25 mouse cellular contexts compared by ENCODE assay signal in the genomic region with DNA sequence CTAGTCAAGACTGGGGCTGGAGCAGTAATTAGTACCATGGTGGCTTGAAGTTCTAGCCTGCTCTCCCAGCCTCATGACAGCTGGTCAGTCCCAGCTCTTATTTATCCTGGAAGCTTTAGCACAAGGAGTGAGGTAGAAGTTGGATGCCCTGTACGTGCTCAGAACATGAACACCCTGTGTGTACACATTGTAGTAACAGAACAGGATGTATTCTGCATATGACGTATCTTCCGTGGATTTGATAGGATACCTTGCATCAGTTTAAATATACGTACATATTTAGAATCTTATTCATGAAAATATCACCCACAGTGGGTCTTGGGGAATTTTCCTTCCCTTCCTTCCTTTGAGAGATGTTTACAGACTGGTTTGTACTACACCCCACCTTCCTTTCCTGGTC.
"Had no signal": no experiment of that assay in that cellular context is flagged by ENCODE, and none has a peak within 500 bp of the region (broad histone marks: within the 10 kb centered on the region; RNA-seq: fewer than 3 reads in every experiment).

No protein-coding gene starts in this region.

- H3K9ac ChIP-seq: limb, embryonic 12.5 days; limb, embryonic 13.5 days; limb, embryonic 15.5 days; liver, embryonic 12.5 days; liver, embryonic 13.5 days; liver, embryonic 14.5 days; liver, embryonic 15.5 days; liver, postnatal 0 days; lung, embryonic 14.5 days; midbrain, embryonic 12.5 days; midbrain, embryonic 13.5 days; midbrain, embryonic 15.5 days; neural tube, embryonic 12.5 days; neural tube, embryonic 13.5 days had no signal

- DNase-seq: layer of hippocampus, postnatal 36 days; liver; liver, embryonic 13.5 days had no signal

- H3K4me1 ChIP-seq: limb, embryonic 10.5 days; limb, embryonic 12.5 days; liver, embryonic 12.5 days; liver, embryonic 13.5 days; liver, embryonic 15.5 days; megakaryocyte, embryonic 14.5 days; midbrain, embryonic 12.5 days; midbrain, embryonic 13.5 days; midbrain, embryonic 15.5 days; neural tube, embryonic 12.5 days; neural tube, embryonic 13.5 days had no signal

- ATAC-seq: liver, embryonic 12.5 days; liver, postnatal 0 days; midbrain, embryonic 13.5 days; midbrain, embryonic 15.5 days; midbrain, embryonic 16.5 days had no signal

- H3K27me3 ChIP-seq: limb, embryonic 15.5 days; liver, embryonic 12.5 days; liver, embryonic 13.5 days; liver, embryonic 15.5 days; megakaryocyte, embryonic 14.5 days; midbrain, embryonic 12.5 days; midbrain, embryonic 13.5 days; midbrain, embryonic 15.5 days; neural tube, embryonic 12.5 days; neural tube, embryonic 13.5 days had no signal

- H3K27ac ChIP-seq: left cerebral cortex, adult 2 months; limb, embryonic 10.5 days; limb, embryonic 12.5 days; limb, embryonic 13.5 days; limb, embryonic 15.5 days; liver, embryonic 12.5 days; liver, embryonic 13.5 days; liver, embryonic 14.5 days; liver, embryonic 15.5 days; macrophage; midbrain, embryonic 10.5 days; midbrain, embryonic 12.5 days; midbrain, embryonic 13.5 days; midbrain, embryonic 15.5 days; neural tube, embryonic 12.5 days; neural tube, embryonic 13.5 days had no signal

- H3K4me3 ChIP-seq: left cerebral cortex, adult 2 months; limb, embryonic 10.5 days; limb, embryonic 12.5 days; limb, embryonic 13.5 days; limb, embryonic 15.5 days; liver, embryonic 12.5 days; liver, embryonic 13.5 days; liver, embryonic 15.5 days; megakaryocyte, embryonic 14.5 days; midbrain, embryonic 10.5 days; midbrain, embryonic 12.5 days; midbrain, embryonic 13.5 days; midbrain, embryonic 15.5 days; myocyte; neural tube, embryonic 12.5 days; neural tube, embryonic 13.5 days had no signal

- H3K9me3 ChIP-seq: limb, embryonic 10.5 days; limb, embryonic 12.5 days; limb, embryonic 13.5 days; limb, embryonic 15.5 days; liver, embryonic 12.5 days; liver, embryonic 13.5 days; liver, embryonic 15.5 days; midbrain, embryonic 10.5 days; midbrain, embryonic 12.5 days; midbrain, embryonic 13.5 days; midbrain, embryonic 15.5 days; neural tube, embryonic 12.5 days; neural tube, embryonic 13.5 days had no signal

- H3K36me3 ChIP-seq: limb, embryonic 10.5 days; limb, embryonic 12.5 days; limb, embryonic 13.5 days; limb, embryonic 15.5 days; liver, embryonic 12.5 days; liver, embryonic 13.5 days; liver, embryonic 15.5 days; midbrain, embryonic 10.5 days; midbrain, embryonic 12.5 days; midbrain, embryonic 13.5 days; midbrain, embryonic 15.5 days; neural tube, embryonic 12.5 days; neural tube, embryonic 13.5 days had no signal

- H3K4me2 ChIP-seq: limb, embryonic 12.5 days; limb, embryonic 13.5 days; limb, embryonic 15.5 days; liver, embryonic 11.5 days; liver, embryonic 12.5 days; liver, embryonic 13.5 days; liver, embryonic 15.5 days; lung, embryonic 14.5 days; midbrain, embryonic 11.5 days; midbrain, embryonic 12.5 days; midbrain, embryonic 13.5 days; midbrain, embryonic 15.5 days; neural tube, embryonic 12.5 days; neural tube, embryonic 13.5 days had no signal
